In the genomic region with DNA sequence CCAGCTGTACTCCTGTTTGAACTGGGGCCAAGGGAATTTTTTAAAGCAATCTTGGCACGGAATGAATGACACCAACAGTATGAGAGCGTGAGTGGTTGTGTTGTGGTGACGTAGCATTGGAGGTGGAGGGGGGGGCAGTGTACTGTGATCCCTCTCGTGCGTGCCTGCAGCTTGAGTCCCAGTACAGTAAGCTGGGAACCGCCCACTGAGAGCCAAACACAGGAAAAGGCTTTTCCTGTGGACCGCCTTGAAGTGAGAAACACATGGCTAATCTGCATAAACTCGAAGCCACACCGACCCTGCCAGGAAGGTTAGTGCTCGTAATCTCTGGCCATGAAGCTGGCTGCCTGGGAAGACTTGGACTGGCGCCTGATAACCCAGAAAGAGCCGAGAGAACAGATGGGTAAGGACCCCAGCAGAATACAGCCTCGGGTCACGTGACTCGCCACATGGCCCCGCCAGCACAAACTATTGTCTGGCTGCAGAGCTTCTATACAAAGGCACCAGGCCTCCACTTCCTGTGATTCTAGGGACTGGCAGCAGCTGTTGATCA, we compare ENCODE assay signal across 8 mouse cellular contexts. TPM values are rescaled to one million over a fixed set of nuclear protein-coding genes. Genes with fewer than 3 reads are reported as not detected.
DNase-seq lines count a peak whose midpoint lies in the region; ATAC-seq and TF ChIP-seq lines count a peak whose summit lies in the region.

No protein-coding gene starts in this region.

- no peak for TF ChIP-seq POLR2A in lung, adult 2 months (IDR thresholded peaks at IDR 0.05; ENCODE audit: borderline replicate concordance, extremely low read depth, low read depth, low read length)

- H3K27me3 ChIP-seq in G1E (ENCODE audit: insufficient read depth, low read length): no peaks in the 10 kb centered on the region
- no peaks in the 10 kb centered on the region for H3K27me3 ChIP-seq in forebrain, embryonic 16.5 days (replicated peaks; ENCODE audit: control insufficient read depth, insufficient read depth, low read length)

- peaks cover 92% of the 10 kb centered on the region for H3K4me1 ChIP-seq in G1E (ENCODE audit: insufficient read depth, low read depth, low read length)
- H3K4me1 ChIP-seq in forebrain, embryonic 16.5 days (replicated peaks; ENCODE audit: control insufficient read depth, insufficient read depth, low read length): peaks cover 88% of the 10 kb centered on the region
- H3K4me1 ChIP-seq in lung, adult 2 months (ENCODE audit: control insufficient read depth, insufficient read depth, low read length): peaks cover 41% of the 10 kb centered on the region

- ATAC-seq in G1E (ENCODE audit: extremely low read depth, insufficient number of reproducible peaks, low FRiP score, poor library complexity, severe bottlenecking): peak; percentile 79
- peak; percentile 95 for ATAC-seq in forebrain, embryonic 16.5 days
- peak; percentile 32; the same call in 1 of the 2 replicates for ATAC-seq in neutrophil, adult 5-6 weeks (ENCODE audit: extremely low read depth, insufficient number of reproducible peaks, low FRiP score, poor library complexity, severe bottlenecking)

- peak overlapping the region; percentile 37 for H3K9ac ChIP-seq in forebrain, embryonic 16.5 days (replicated peaks; ENCODE audit: low read depth, low read length)

- peak overlapping the region; percentile 38; the same call in 1 of the 2 replicates for H3K4me3 ChIP-seq in G1E (ENCODE audit: low read depth, low read length)
- H3K4me3 ChIP-seq in forebrain, embryonic 16.5 days (replicated peaks; ENCODE audit: low read length): peak overlapping the region; percentile 20
- H3K4me3 ChIP-seq in layer of hippocampus, adult 2 months: peak overlapping the region; percentile 33
- H3K4me3 ChIP-seq in lung, adult 2 months (replicated peaks; ENCODE audit: extremely low read depth, low read depth, low read length): no peak overlapping the region

- under 1% methylated on average over 16 of the region's 16 CpGs for WGBS in forebrain, embryonic 16.5 days
- WGBS in lung, adult 2 months: 1% methylated on average over 16 of the region's 16 CpGs

- DNase-seq in G1E (ENCODE audit: low spot score): peak; percentile 53
- peak; percentile 95 for DNase-seq in cerebellum, adult 11-12 months
- DNase-seq in heart, postnatal 36 days: peak; percentile 78 to 85
- peak; percentile 70 to 85 for DNase-seq in layer of hippocampus, adult 2 months (ENCODE audit: low spot score in 2 of 2)
- DNase-seq in lung, adult 2 months: peak; percentile 73
- DNase-seq in thymus, postnatal 0 days (ENCODE audit: low spot score): peak; percentile 78

- intact Hi-C loops in heart, postnatal 36 days (cut with DNase I): loop anchor here (1.0 to 5.0 kb wide), 4 partner anchors 22 to 84 kb away; no protein-coding TSS in a partner anchor

- H3K4me2 ChIP-seq in forebrain, embryonic 16.5 days (ENCODE audit: low read length): peak overlapping the region; percentile 50

- peak overlapping the region; percentile 97 for H3K27ac ChIP-seq in forebrain, embryonic 16.5 days (ENCODE audit: low read length)
- peak overlapping the region; percentile 76 for H3K27ac ChIP-seq in layer of hippocampus, adult 2 months

- no peak for TF ChIP-seq CTCF in G1E (IDR thresholded peaks at IDR 0.05; ENCODE audit: low read depth, low read length)
- TF ChIP-seq CTCF in layer of hippocampus, adult 2 months (conservative IDR thresholded peaks at IDR 0.05): no peak
- no peak for TF ChIP-seq CTCF in lung, adult 2 months (IDR thresholded peaks at IDR 0.05; ENCODE audit: insufficient read depth, low read length)

- H3K9me3 ChIP-seq in G1E (replicated peaks): no peaks in the 10 kb centered on the region
- H3K9me3 ChIP-seq in forebrain, embryonic 16.5 days (ENCODE audit: control insufficient read depth, low read length): no peaks in the 10 kb centered on the region

- H3K36me3 ChIP-seq in G1E (replicated peaks): peaks cover 84% of the 10 kb centered on the region
- H3K36me3 ChIP-seq in forebrain, embryonic 16.5 days (ENCODE audit: control insufficient read depth, insufficient read depth): no peaks in the 10 kb centered on the region

RNA-seq across cellular contexts. Expression of a gene that starts 27.0 kb away (rescaled TPM):
- 224 and 240 TPM in 2 replicates for total RNA-seq in G1E (2014; fragmentation: Nextera tagmentation)
- 21.4 and 22.2 TPM in 2 replicates for total RNA-seq in G1E (2017)
- polyA plus RNA-seq in G1E (2012): 124 and 205 TPM in 2 replicates
- polyA plus RNA-seq in forebrain, embryonic 16.5 days (2015; fragmentation: Nextera tagmentation; extraction: Ambion mirVana): 36.4 and 41.4 TPM in 2 replicates
- total RNA-seq in heart, postnatal 36 days (2021): 10 to 100 TPM; 37.7 to 42.1 TPM
- total RNA-seq in layer of hippocampus, adult 2 months (2021): 10 to 100 TPM; 83.2 to 88.6 TPM
- polyA plus RNA-seq in lung, adult 2 months (2012; rRNA removed): 68.3 and 77.3 TPM in 2 replicates
- total RNA-seq in neutrophil, adult 5-6 weeks (2017): 97.9 and 100 TPM in 2 replicates
- 25.3 and 36.5 TPM in 2 replicates for polyA plus RNA-seq in thymus, postnatal 0 days (2015; fragmentation: Nextera tagmentation; extraction: Ambion mirVana)

RNA-seq across cellular contexts. Expression of a gene that starts 57.2 kb away (rescaled TPM):
- total RNA-seq in G1E (2014; fragmentation: Nextera tagmentation): 13.2 and 15.4 TPM in 2 replicates
- total RNA-seq in G1E (2017): 5.6 and 5.7 TPM in 2 replicates
- polyA plus RNA-seq in G1E (2012): 11.4 and 12.7 TPM in 2 replicates
- polyA plus RNA-seq in forebrain, embryonic 16.5 days (2015; fragmentation: Nextera tagmentation; extraction: Ambion mirVana): 14.7 and 15.5 TPM in 2 replicates
- total RNA-seq in heart, postnatal 36 days (2021): 10 to 100 TPM; 10.8 to 11.3 TPM
- total RNA-seq in layer of hippocampus, adult 2 months (2021): 1 to 10 TPM; 9.1 to 9.7 TPM
- polyA plus RNA-seq in lung, adult 2 months (2012; rRNA removed): 13.6 and 15.9 TPM in 2 replicates
- total RNA-seq in neutrophil, adult 5-6 weeks (2017): 13.2 and 22.0 TPM in 2 replicates
- 18.6 and 19.4 TPM in 2 replicates for polyA plus RNA-seq in thymus, postnatal 0 days (2015; fragmentation: Nextera tagmentation; extraction: Ambion mirVana)

Comparison
In these comparisons a context has a peak if more than half of its experiments do, and no peak if none do; other contexts are left out.
1. ATAC-seq: peak in every context shown above with its lines; median percentile 95 in forebrain, embryonic 16.5 days; 79 in G1E; 32 in neutrophil, adult 5-6 weeks.